8 mouse cellular contexts compared by ENCODE assay signal in the genomic region with DNA sequence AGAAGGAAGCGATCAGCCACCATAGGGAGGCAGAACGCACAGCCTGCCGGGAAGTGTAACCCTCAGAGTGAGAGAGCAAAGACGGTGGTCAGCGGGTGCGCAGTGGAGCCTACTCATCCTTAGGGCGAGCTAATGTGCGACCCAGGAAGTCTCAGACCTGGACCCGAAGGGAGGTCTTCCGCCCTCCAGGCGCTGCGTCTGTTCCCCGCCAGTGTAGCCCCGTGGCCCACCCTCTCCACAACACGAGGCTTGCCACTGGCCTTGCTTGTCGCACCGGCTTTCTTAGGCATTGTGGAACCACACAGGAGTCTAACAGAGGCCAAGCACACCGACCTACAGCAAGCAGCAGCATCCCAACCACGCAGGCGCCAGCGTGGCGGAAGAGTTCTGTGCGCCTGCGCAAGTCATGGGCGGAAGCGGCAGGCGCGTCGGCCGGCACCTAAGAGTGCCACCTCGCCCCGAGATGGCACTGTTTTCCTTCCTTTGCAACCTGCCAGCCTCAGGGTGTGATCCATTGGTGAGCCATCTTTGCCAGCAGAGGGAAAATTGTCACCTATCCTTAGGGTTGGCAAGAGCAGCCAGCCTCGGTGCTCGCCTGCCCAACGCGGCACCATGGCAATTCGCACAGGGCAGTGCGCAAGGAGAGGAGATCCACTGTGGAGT. TPM values are rescaled to one million over a fixed set of nuclear protein-coding genes. Genes with fewer than 3 reads are reported as not detected.
A peak's percentile ranks its signal among the peaks of the same experiment; 100 is the strongest.
DNase-seq lines count a peak whose midpoint lies in the region; ATAC-seq and TF ChIP-seq lines count a peak whose summit lies in the region.

TSS of gene 3110040N11Rik (minus strand) at position 384 of the 663 bp plus-strand sequence.

- peak; percentile 96 for DNase-seq in ZHBTc4 (ENCODE audit: low read depth, low spot score)
- DNase-seq in gastrocnemius, adult 2 months = peak; percentile 91
- DNase-seq in hindbrain, postnatal 0 days (ENCODE audit: low spot score) = peak; percentile 97
- peak; percentile 82 to 86 for DNase-seq in left cerebral cortex, adult 2 months (ENCODE audit: extremely low spot score in 1 of 2, low spot score in 2 of 2)
- DNase-seq in right cerebral cortex, adult 2 months (ENCODE audit: low spot score in 2 of 2) = peak; percentile 79 to 86
- peak; percentile 84 for DNase-seq in urinary bladder, postnatal 14 days (ENCODE audit: low spot score)

- intact Hi-C loops in gastrocnemius, adult 2 months (cut with DNase I) = loop anchor here (2.0 to 5.0 kb wide), 2 partner anchors 73 to 166 kb away; no protein-coding TSS in a partner anchor
- intact Hi-C loops in left cerebral cortex, adult 2 months (cut with DNase I) = loop anchor here (1.0 to 10.0 kb wide), 4 partner anchors 39 to 486 kb away; partner anchors contain the start of gene Hdgfl3

- H3K36me3 ChIP-seq in hindbrain, postnatal 0 days (ENCODE audit: insufficient read depth, low read length) = peaks cover 9% of the 10 kb centered on the region; the same call in 1 of the 2 replicates

- H3K9ac ChIP-seq in hindbrain, postnatal 0 days (replicated peaks; ENCODE audit: low read length) = peak within 1 kb of the TSS; percentile 80

- ATAC-seq in common myeloid progenitor, adult 5-6 weeks (replicated peaks; ENCODE audit: low read depth, poor library complexity, severe bottlenecking) = peak; percentile 95
- ATAC-seq in hindbrain, postnatal 0 days = peak; percentile 96
- peak; percentile 94 for ATAC-seq in megakaryocyte, adult 5-6 weeks (ENCODE audit: poor library complexity, severe bottlenecking)

- H3K4me2 ChIP-seq in hindbrain, postnatal 0 days (ENCODE audit: low read depth, low read length) = peak within 1 kb of the TSS; percentile 88

- H3K4me1 ChIP-seq in hindbrain, postnatal 0 days (ENCODE audit: insufficient read depth, low read length) = peaks cover 4% of the 10 kb centered on the region; the same call in 1 of the 2 replicates

- peak within 1 kb of the TSS; percentile 90 for H3K4me3 ChIP-seq in gastrocnemius, adult 2 months
- H3K4me3 ChIP-seq in hindbrain, postnatal 0 days (ENCODE audit: low read length) = peak within 1 kb of the TSS; percentile 55
- H3K4me3 ChIP-seq in left cerebral cortex, adult 2 months = peak within 1 kb of the TSS; percentile 83

- peak; percentile 74 for TF ChIP-seq CTCF in gastrocnemius, adult 2 months (IDR thresholded peaks at IDR 0.05)
- peak; percentile 85 for TF ChIP-seq CTCF in hindbrain, postnatal 0 days (IDR thresholded peaks at IDR 0.05; ENCODE audit: low read depth)
- peak; percentile 62 for TF ChIP-seq CTCF in left cerebral cortex, adult 2 months (IDR thresholded peaks at IDR 0.05)

- under 1% methylated on average over 38 of the region's 38 CpGs for whole genome bisulfite sequencing in hindbrain, postnatal 0 days

- no peaks in the 10 kb centered on the region for H3K27me3 ChIP-seq in hindbrain, postnatal 0 days (ENCODE audit: insufficient read depth, low read length)

- no peaks in the 10 kb centered on the region for H3K9me3 ChIP-seq in hindbrain, postnatal 0 days (ENCODE audit: low read length)

- H3K27ac ChIP-seq in gastrocnemius, adult 2 months = peak within 1 kb of the TSS; percentile 94
- peak within 1 kb of the TSS; percentile 99 for H3K27ac ChIP-seq in hindbrain, postnatal 0 days
- peak within 1 kb of the TSS; percentile 99 for H3K27ac ChIP-seq in left cerebral cortex, adult 2 months

RNA-seq across cellular contexts. Expression of gene 3110040N11Rik, which starts in this region (rescaled TPM):
- 79.2 and 93.8 TPM in 2 replicates for total RNA-seq in common myeloid progenitor, adult 5-6 weeks (2017)
- 10 to 100 TPM; 17.3 to 23.7 TPM for total RNA-seq in gastrocnemius, adult 2 months (2021)
- total RNA-seq in hindbrain, postnatal 0 days (2014; rRNA removed) = 26.2 and 41.8 TPM in 2 replicates
- polyA plus RNA-seq in hindbrain, postnatal 0 days (2015; fragmentation: Nextera tagmentation; extraction: Ambion mirVana) = 43.4 and 48.9 TPM in 2 replicates
- total RNA-seq in left cerebral cortex, adult 2 months (2021) = 10 to 100 TPM; 25.1 to 25.9 TPM
- 15.4 and 26.5 TPM in 2 replicates for total RNA-seq in megakaryocyte, adult 5-6 weeks (2015)
- 34.6 and 53.8 TPM in 2 replicates for total RNA-seq in megakaryocyte, adult 5-6 weeks (2017)

Comparison
In these comparisons a context has a peak if more than half of its experiments do, and no peak if none do; other contexts are left out.
1. Peak in every context shown above with its lines: DNase-seq, ATAC-seq, H3K4me3 ChIP-seq and H3K27ac ChIP-seq.